Mouse (Mus musculus) liver, adult 2 months (tissue): ENCODE measurements around the gene Tbata.

Source experiments
- CTCF ChIP-seq: fragments of 200-500 bp; IDR thresholded peaks from 2 replicates; pipeline ENCODE4 v1.5.1; 2011; ENCODE audit warnings: low read depth, low read length, control low read depth
- POLR2A ChIP-seq: fragments of 200-500 bp; IDR thresholded peaks from 2 replicates; pipeline ENCODE4 v1.6.1; 2011; ENCODE audit warnings: low read length, control low read depth; ENCODE audit not compliant: insufficient read depth; ENCODE audit errors: extremely low read depth

GRCm38 (mm10) chr10:61146119-61146806, 25.5 kb upstream of the Tbata start:
- TF ChIP-seq CTCF (no peak), POLR2A (no peak)
